Mouse (Mus musculus) T-helper 2 cell (primary cell): Measurements from ENCODE around the gene Man2b1.

Experiments
- in situ Hi-C: fragments of 300-600 bp; cut with MboI, MseI; formaldehyde crosslinking; loops from one replicate; pipeline ENCODE4 v1.15.1; 2025; ENCODE audit warnings: high pct_unique_total_duplicates

Gene Man2b1

DNA sequence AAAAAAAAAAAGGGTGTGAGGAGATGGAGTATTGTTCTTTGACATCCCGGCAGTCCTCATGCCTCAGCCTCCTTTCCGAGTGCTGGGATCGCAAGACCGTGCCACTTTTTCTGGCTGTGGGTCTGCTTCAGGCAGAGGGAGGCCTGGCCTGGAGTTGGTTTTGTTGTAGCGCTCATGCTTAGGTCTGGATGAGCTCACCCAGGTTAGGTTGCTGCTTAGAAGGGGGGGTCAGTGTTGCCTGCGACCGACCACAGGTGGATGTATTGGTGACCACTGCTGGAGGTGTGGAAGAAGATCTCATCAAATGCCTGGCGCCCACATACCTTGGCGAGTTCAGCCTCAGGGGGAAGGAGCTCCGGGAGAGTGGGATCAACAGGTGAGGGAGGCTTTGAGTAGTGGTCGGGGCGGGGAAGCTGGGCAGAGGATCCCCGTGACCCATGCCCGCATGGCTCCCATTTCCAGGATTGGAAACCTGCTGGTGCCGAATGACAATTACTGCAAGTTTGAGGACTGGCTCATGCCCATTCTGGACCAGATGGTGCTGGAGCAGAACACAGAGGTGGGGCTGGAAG lies 9.9 kb upstream of the Man2b1 start:
- in situ Hi-C loops = no loop called here

GRCm38 (mm10) chr8:85074167-85074566 lies 8.9 kb upstream of the Man2b1 start:
- in situ Hi-C loops = no loop called here

- in situ Hi-C loops = loop anchor here (25.0 kb wide), 1 partner anchor 1813 kb away; the partner anchor contains the start of gene N4bp1
Measured at GRCm38 (mm10) chr8:85074617-85075016, 8.5 kb upstream of the Man2b1 start.

GRCm38 (mm10) chr8:85076001-85076400 lies 7.1 kb upstream of the Man2b1 start:
- in situ Hi-C loops = loop anchor here (25.0 kb wide), 1 partner anchor 1811 kb away; the partner anchor contains the start of gene N4bp1

DNA sequence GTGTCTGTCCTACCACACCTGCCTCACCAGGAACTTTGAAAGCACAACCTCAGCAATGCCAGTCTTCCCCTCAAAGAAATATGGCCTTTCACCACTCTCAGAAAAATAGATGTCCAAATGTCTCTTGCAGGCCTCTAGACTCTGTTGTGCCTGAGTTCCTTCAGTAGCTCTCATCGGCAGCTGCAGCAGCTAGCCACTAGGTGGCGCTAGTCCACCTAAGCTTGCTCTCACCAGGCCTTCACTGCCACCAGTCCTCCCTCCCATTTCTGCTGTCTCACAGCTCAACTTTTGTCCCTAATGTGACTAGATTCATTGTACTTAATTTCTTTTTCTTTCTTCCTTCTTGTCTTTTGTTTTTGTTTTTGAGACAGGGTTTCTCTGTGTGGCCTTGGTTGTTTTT lies 6.1 kb upstream of the Man2b1 start:
- in situ Hi-C loops = loop anchor here (25.0 kb wide), 1 partner anchor 1810 kb away; the partner anchor contains the start of gene N4bp1

- in situ Hi-C loops = loop anchor here (25.0 kb wide), 1 partner anchor 1807 kb away; the partner anchor contains the start of gene N4bp1
Measured at GRCm38 (mm10) chr8:85080214-85080531, 2.9 kb upstream of the Man2b1 start.

GRCm38 (mm10) chr8:85080532-85081215 lies 2.4 kb upstream of the Man2b1 start, which contains the start of gene Wdr83os:
Wdr83os (plus strand) TSS chr8:85080740.
- in situ Hi-C loops = loop anchor here (25.0 kb wide), 1 partner anchor 1807 kb away; the partner anchor contains the start of gene N4bp1

DNA sequence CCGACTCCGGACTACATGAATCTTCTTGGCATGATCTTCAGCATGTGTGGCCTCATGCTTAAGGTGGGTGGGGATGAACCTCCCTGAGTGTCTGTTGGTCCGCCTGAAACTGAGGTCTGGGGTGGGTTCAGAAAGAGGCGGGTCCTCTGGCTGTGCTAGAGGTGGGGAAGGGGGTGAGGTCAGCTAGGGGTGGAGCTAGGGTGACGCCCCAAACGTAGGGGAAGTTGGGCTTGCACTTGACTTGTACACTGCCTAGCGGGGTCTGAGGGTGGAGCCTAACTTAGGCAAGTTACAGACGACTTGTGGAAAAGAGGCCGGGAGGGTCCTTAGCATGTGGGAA lies 1.9 kb upstream of the Man2b1 start, which contains the start of gene Wdr83:
Gene Wdr83 (minus strand): TSS at position 91 of the 340 bp plus-strand sequence.
- in situ Hi-C loops = loop anchor here (25.0 kb wide), 1 partner anchor 1806 kb away; the partner anchor contains the start of gene N4bp1

GRCm38 (mm10) chr8:85082169-85082568 lies 901 bp upstream of the Man2b1 start:
- in situ Hi-C loops = loop anchor here (25.0 kb wide), 1 partner anchor 1805 kb away; the partner anchor contains the start of gene N4bp1

- in situ Hi-C loops = loop anchor here (25.0 kb wide), 1 partner anchor 1803 kb away; the partner anchor contains the start of gene N4bp1
Measured at GRCm38 (mm10) chr8:85084633-85085032, 1.6 kb downstream of the Man2b1 start.

DNA sequence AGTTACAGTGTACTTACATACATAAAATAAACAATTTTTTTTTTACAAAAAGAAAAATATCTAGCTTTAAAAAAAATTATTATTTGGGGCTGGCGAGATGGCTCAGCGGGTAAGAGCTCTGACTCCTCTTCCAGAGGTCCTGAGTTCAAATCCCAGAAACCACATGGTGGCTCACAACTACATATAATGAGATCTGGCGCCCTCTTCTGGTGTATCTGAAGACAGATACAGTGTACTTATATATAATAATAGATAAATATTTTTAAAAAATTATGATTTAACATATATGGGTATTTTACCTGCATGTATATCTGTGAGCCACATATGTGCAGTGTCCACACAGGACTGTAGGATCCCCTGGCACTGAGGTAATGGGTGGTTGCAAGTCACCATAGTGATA lies 3.2 kb downstream of the Man2b1 start:
- in situ Hi-C loops = loop anchor here (25.0 kb wide), 1 partner anchor 1801 kb away; the partner anchor contains the start of gene N4bp1

DNA sequence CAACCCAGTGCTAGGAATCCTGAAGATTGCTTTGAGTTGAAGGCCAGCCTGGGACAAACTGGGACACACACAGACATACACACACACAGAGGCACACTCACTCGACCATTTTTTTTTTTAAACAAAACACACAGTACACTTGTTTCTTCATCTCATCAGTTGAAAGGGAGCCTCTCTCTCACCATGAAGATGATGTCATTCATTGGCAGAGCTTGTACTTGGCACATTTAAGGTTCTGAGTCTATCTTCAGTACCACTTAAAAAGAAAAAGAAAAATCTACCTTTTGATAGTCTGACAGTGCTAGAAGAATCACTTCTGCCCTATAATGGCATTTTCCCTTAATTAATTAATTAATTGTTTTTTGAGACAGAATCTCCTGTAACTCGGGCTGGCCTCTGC lies 5.7 kb downstream of the Man2b1 start:
- in situ Hi-C loops = loop anchor here (25.0 kb wide), 1 partner anchor 1799 kb away; the partner anchor contains the start of gene N4bp1

DNA sequence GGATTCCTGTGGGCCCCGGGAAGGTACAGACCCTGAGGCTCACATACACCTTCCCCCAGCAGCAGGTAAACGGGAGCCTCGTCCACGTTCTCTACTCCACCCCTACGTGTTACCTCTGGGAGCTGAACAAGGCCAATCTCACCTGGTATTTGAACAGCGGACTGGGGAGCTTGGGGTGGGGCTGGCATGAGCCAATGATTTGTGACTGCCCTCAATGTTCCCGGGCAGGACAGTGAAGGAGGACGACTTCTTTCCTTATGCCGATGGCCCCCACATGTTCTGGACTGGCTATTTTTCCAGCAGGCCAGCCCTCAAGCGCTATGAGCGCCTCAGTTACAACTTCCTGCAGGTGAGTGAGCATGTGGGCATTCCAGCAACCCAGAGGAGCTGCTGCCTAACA lies 7.8 kb downstream of the Man2b1 start:
- in situ Hi-C loops = loop anchor here (25.0 kb wide), 1 partner anchor 1796 kb away; the partner anchor contains the start of gene N4bp1

GRCm38 (mm10) chr8:85091526-85092090 lies 8.5 kb downstream of the Man2b1 start:
- in situ Hi-C loops = loop anchor here (25.0 kb wide), 1 partner anchor 1796 kb away; the partner anchor contains the start of gene N4bp1

DNA sequence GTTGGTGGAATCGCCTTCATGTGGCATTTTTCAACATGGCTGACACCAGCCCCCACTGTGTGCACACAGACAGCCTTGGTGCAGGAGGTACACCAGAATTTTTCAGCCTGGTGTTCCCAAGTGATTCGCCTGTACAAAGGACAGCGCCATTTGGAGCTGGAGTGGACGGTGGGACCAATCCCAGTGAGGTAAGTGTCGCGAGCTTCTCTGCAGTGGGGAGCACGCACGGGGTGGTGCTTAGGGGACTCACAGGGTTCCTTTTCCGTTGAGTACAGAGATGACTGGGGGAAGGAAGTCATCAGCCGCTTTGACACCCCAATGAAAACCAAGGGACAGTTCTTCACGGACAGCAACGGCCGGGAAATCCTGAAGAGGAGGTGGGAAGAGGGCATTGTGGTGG lies 12.0 kb downstream of the Man2b1 start:
- in situ Hi-C loops = loop anchor here (25.0 kb wide), 1 partner anchor 1792 kb away; the partner anchor contains the start of gene N4bp1

GRCm38 (mm10) chr8:85095566-85095965 lies 12.5 kb downstream of the Man2b1 start:
- in situ Hi-C loops = loop anchor here (25.0 kb wide), 1 partner anchor 1792 kb away; the partner anchor contains the start of gene N4bp1

DNA sequence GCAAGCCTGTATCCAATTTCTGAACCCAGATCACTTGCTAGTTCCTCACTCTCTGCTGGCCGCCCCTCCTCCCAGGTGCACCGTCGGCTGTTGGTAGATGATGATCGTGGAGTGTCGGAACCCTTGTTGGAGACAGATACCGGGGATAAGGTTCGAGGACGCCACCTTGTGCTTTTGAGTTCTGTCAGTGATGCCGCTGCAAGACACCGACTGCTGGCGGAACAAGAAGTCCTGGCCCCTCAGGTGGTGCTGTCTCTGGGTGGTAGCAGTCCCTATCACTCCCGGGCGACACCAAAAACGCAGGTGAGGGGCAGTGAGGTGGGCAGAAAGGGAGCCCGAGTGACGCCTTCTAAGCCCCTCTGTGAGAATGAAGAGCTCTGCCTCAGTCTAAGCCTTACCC lies 13.1 kb downstream of the Man2b1 start:
- in situ Hi-C loops = loop anchor here (25.0 kb wide), 1 partner anchor 1791 kb away; the partner anchor contains the start of gene N4bp1

- in situ Hi-C loops = loop anchor here (25.0 kb wide), 1 partner anchor 1790 kb away; the partner anchor contains the start of gene N4bp1
Measured at GRCm38 (mm10) chr8:85096850-85097249, 13.8 kb downstream of the Man2b1 start.

DNA sequence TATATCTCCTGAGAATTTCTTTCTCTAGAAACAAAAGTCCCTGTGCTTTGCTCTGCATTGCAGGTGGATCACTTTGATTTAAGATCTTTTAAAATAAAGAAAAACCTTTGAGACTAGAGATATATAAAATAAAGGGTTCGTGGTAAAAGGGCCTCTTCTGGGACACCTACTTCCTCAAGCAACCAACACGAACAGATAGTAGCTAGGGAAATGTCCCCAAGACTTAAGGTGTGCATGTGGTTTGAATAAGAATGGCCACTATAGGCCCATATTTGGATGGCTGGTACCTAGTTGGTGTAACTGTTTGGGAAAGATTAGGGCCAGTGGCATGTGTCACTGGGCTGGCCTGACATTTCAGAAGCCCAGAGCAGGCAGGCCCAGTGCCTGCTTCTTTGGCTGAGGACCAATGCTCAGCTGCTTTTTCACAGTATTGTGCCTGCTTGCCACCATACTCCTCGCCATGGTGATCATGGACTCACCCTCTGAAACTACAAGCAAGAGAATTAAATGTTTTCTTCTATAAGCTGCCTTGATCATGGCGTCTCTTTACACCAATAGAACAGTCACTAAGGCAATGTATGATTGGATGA lies 17.1 kb downstream of the Man2b1 start:
- in situ Hi-C loops = no loop called here

GRCm38 (mm10) chr8:85113241-85113640 lies 30.2 kb downstream of the Man2b1 start:
- in situ Hi-C loops = loop anchor here (5.0 kb wide), 1 partner anchor 54 kb away; no protein-coding TSS in a partner anchor

DNA sequence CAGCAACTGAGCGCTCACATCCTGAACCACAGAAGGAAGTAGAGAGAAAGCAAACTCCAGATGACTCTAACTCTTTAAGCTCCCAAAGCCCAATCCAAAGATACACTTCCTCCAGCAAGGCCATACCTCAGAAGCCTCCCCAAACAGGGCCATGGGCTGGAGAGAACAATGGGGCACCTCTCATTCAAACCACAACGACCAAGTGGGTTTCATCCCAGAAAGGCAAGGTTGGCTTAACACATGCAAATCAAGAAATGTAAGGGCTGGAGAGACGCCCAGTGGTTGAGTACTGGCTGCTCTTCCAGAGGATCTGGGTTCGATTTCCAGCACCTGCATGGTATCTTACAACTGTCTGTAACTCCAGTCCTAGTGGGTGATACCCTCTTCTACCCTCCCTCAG lies 32.4 kb downstream of the Man2b1 start:
- in situ Hi-C loops = no loop called here
